Mouse (Mus musculus) kidney, adult 8-10 months (tissue): ENCODE data around the gene Vmn2r33.
"Not testable (repeated sequence)": the region's sequence is repeated elsewhere in the genome, so short reads cannot be mapped to it uniquely, and the experiment has no call there.

Experiments used
- DNase-seq, 2 experiments: peaks; one replicate each; pipeline ENCODE4 v3.0.0; 2022

Vmn2r33 gene

DNA sequence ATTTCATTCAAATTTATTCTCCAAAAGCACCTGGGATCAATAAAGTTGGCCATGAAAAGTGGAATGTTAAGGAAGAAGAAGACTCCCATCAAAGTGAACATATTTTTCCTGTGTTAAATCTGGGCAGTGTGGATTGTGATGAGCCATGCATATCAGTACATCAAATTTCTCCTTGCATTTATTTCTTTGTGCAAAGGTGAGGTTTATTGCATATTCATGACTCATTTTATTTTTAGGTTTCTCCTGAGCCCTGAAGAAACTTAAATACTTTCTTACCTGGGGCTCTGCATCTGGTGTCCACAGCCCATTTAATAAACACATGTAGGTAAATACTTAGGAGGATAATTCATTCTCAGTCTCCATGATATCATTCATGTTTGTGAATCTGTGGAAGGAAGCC lies at the start of gene Vmn2r33:
TSS of gene Vmn2r33 (minus strand) at position 101 of the 400 bp plus-strand sequence.
- not testable (repeated sequence) for DNase-seq
